Mouse (Mus musculus): Measurements from ENCODE around the gene Gm9376. TPM values are rescaled to one million over a fixed set of nuclear protein-coding genes. Genes with fewer than 3 reads are reported as not detected.

Gm9376 gene
- polyA plus RNA-seq, 1 experiment from 2014 or later, result not detected

DNA sequence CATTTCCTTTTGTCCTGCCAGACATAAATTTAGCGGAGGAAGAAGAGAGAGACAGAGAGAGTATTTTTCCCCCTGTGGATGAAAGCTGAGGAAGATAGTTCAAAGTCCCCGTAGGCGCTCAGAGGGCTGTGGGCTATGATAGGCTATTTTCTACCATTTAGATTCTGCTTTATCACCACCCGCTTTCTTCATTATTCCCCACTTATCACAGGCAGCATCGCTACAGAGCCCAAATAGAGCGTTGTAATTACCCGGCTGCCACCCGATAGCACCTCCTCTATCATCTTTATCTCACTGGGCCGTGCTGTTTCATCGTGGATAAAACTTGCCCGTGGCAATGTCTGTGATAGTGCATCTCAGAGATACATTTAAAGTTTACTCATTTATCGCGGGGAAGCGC lies 35.8 kb downstream of the Gm9376 start:
- Histone ChIP-seq H3K4me1 (replicated peaks) (no peaks in the 10 kb centered on the region; the same call in 1 of the 2 replicates), H3K4me3 (no peak overlapping the region), H3K9me3 (no peaks in the 10 kb centered on the region), H3K27ac (no peak overlapping the region), H3K27me3 (ENCODE audit: insufficient read depth, poor library complexity, severe bottlenecking) (peaks cover 5% of the 10 kb centered on the region; the same call in 1 of the 2 replicates), H3K36me3 (no peaks in the 10 kb centered on the region)
- no peak for DNase-seq (ENCODE audit: low spot score)
- WGBS, result 90% methylated on average over 14 of the region's 14 CpGs

DNA sequence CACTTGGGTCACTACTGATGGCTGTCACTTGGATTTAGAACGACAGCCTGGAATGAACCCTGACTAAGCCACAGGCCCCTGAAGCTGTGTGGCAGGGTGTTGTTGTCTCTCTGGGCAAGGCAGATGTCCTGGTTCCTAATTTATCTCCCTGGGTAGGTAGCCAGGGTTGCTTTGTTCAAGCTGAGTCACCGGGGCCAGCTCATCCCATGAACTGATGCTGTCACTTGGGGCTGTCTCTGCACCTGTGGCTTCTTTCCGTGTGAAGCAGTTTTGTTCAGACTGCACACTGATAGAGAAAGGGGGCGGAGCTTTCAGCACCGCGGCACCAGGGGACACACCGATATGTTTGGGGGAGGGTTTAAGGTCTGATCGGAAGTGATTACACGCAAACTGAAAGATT lies 37.8 kb downstream of the Gm9376 start:
- Histone ChIP-seq H3K27ac (no peak overlapping the region), H3K27me3 (ENCODE audit: insufficient read depth, poor library complexity, severe bottlenecking) (peaks cover 5% of the 10 kb centered on the region; the same call in 1 of the 2 replicates), H3K9me3 (no peaks in the 10 kb centered on the region), H3K4me1 (replicated peaks) (no peaks in the 10 kb centered on the region; the same call in 1 of the 2 replicates), H3K4me3 (no peak overlapping the region), H3K36me3 (no peaks in the 10 kb centered on the region)
- WGBS, result 86% methylated on average over 9 of the region's 9 CpGs
- no peak for DNase-seq (ENCODE audit: low spot score)

DNA sequence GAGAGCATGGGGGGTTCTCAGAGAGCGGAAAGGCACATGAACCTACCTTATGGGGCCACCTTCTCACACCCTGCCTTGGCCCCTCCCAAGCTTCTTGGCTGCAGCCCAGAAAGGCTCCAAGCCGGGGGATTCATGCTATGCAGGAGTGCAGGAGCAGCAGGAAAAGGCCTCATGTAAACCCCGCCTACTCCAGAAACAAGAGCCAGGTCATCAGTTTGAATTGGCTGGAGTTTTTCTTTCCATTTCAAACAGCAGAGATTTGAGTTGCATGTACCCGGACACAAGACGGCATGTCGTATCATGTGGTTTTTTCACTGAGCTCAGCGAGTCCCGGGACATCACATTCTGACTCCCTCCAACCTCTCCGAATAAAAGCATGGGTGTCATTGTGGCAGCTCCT lies 39.2 kb downstream of the Gm9376 start:
- Histone ChIP-seq H3K27me3 (ENCODE audit: insufficient read depth, poor library complexity, severe bottlenecking) (peaks cover 2% of the 10 kb centered on the region; the same call in 1 of the 2 replicates), H3K4me3 (no peak overlapping the region), H3K4me1 (replicated peaks) (no peaks in the 10 kb centered on the region; the same call in 1 of the 2 replicates), H3K27ac (no peak overlapping the region), H3K9me3 (no peaks in the 10 kb centered on the region), H3K36me3 (no peaks in the 10 kb centered on the region)
- 82% methylated on average over 9 of the region's 9 CpGs for WGBS
- DNase-seq (ENCODE audit: low spot score), result no peak

DNA sequence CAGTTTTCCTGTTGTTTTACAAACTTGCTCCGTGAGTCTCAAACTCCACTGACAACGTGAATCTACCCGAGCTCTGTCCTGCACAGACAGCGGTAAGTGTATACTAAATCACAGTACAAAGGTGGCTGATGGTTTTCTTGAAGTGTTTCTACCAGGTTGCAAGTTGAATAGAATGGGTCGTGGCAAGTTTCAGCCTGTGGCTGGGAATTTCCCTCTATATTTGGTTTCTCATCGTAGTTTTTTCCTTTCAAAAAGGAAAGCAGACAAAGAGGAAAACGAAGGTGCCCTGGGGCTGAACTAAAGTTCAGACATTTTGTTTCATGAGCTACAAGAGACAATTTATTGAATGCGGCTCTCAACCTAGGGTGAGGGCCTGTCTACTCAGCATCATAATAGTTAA lies 40.3 kb downstream of the Gm9376 start:
- 85% methylated on average over 8 of the region's 8 CpGs for WGBS
- Histone ChIP-seq H3K9me3 (no peaks in the 10 kb centered on the region), H3K4me1 (replicated peaks) (no peaks in the 10 kb centered on the region; the same call in 1 of the 2 replicates), H3K27ac (no peak overlapping the region), H3K27me3 (ENCODE audit: insufficient read depth, poor library complexity, severe bottlenecking) (no peaks in the 10 kb centered on the region), H3K36me3 (no peaks in the 10 kb centered on the region), H3K4me3 (no peak overlapping the region)
- no peak for DNase-seq (ENCODE audit: low spot score)

DNA sequence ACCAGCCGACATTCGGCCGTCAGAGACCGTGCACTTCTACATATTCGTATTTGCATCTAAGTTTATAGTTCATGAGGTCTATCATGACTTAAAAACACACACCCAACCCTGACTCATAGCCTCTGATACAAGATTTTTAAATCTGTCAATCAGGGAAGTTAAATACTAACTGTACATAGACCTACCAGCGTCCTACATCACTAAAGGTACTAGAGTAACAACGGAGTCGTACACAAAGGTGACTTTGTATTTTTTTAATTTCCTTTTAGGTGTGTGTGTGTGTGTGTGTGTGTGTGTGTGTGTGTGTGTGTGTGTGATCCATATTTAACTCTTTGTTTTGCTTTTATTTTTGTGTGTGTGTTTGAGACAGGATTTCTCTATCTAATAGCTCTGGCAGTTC lies 44.9 kb downstream of the Gm9376 start:
- 91% methylated on average over 8 of the region's 8 CpGs for WGBS
- no peaks in the 10 kb centered on the region for H3K4me1 ChIP-seq (replicated peaks)
- H3K4me3 ChIP-seq, result no peak overlapping the region
- no peak overlapping the region for H3K27ac ChIP-seq
- H3K36me3 ChIP-seq, result no peaks in the 10 kb centered on the region
- H3K27me3 ChIP-seq (ENCODE audit: insufficient read depth, poor library complexity, severe bottlenecking), result no peaks in the 10 kb centered on the region
- H3K9me3 ChIP-seq, result no peaks in the 10 kb centered on the region
- no peak for DNase-seq (ENCODE audit: low spot score)

DNA sequence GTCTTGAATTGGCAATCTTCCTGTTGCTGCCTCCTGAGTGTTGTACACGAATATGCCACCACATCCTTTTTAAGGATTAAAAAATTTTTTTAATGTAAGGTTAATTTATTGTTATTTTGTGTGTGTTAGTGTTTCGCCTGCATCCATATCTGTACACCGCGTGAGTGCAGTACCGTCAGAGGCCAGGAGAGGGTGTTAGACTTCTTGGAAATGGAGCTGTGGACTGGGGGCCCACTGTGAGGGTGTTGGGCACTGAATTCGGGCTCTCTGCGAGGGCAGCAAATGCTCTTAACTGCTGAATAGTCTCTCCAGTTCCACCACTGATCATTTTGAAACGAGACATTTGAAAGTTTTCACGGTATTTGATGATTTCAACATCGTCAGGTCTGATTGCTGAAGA lies 45.9 kb downstream of the Gm9376 start:
- Histone ChIP-seq H3K27me3 (ENCODE audit: insufficient read depth, poor library complexity, severe bottlenecking) (peaks cover 4% of the 10 kb centered on the region), H3K4me1 (replicated peaks) (no peaks in the 10 kb centered on the region), H3K9me3 (no peaks in the 10 kb centered on the region), H3K27ac (no peak overlapping the region), H3K36me3 (no peaks in the 10 kb centered on the region), H3K4me3 (no peak overlapping the region)
- 94% methylated on average over 10 of the region's 10 CpGs for WGBS
- no peak for DNase-seq (ENCODE audit: low spot score)

DNA sequence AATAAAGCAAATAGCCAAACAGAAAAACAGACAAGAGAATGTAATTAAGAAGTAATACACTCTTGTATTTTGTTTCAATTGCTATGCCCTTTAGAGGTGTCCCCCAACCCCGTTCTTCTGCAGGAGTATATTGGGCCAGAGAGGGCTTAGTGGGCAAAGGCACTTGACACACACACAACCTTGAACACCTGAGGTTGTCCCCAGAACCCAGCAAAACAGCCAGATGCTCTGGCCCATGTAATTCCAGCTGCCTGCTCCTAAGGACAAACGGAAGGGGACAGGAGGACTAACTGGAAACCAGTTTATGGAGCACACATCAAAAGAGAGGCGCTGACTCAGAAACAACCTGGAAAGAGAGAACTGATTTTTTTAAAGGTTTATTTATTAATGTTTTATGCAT lies 47.2 kb downstream of the Gm9376 start:
- Histone ChIP-seq H3K27ac (no peak overlapping the region), H3K27me3 (ENCODE audit: insufficient read depth, poor library complexity, severe bottlenecking) (peaks cover 16% of the 10 kb centered on the region), H3K4me1 (replicated peaks) (no peaks in the 10 kb centered on the region), H3K4me3 (no peak overlapping the region), H3K9me3 (no peaks in the 10 kb centered on the region), H3K36me3 (no peaks in the 10 kb centered on the region)
- WGBS, result 87% methylated on average over 3 of the region's 3 CpGs
- DNase-seq (ENCODE audit: low spot score), result no peak

DNA sequence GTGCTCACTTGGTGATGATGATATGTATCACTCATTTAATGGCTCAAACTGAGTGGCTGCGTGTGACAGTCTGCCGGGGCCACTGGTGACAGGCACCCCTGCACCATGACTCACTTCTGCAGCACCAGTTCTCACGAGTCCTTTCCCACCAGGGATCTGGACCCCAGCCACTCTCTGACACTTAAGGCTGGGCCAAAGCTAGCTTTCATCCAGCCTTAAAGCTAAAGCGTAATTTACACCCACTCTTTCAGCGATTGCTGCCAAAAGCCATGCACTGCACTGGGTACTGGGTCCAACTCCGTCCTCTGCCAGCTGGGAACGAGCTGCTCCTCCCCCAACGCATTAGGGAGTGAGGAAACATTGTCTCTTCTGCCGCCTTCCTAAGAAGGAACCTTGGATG lies 50.5 kb downstream of the Gm9376 start:
- peaks cover 6% of the 10 kb centered on the region for H3K4me1 ChIP-seq (replicated peaks)
- no peak overlapping the region for H3K4me3 ChIP-seq
- 77% methylated on average over 9 of the region's 9 CpGs for WGBS
- DNase-seq (ENCODE audit: low spot score), result no peak
- no peaks in the 10 kb centered on the region for H3K36me3 ChIP-seq
- H3K27ac ChIP-seq, result no peak overlapping the region
- H3K27me3 ChIP-seq (ENCODE audit: insufficient read depth, poor library complexity, severe bottlenecking), result peaks cover 44% of the 10 kb centered on the region
- H3K9me3 ChIP-seq, result no peaks in the 10 kb centered on the region

Other genes starting within 250 kb of the Gm9376 start
- gene Dct, start 214.7 kb upstream of the Gm9376 start, polyA plus RNA-seq (2016; fragmentation: Nextera tagmentation; extraction: Ambion mirVana), result 3.2 and 3.5 TPM in 2 replicates
- gene Tgds, start 134.2 kb upstream of the Gm9376 start, polyA plus RNA-seq (2016; fragmentation: Nextera tagmentation; extraction: Ambion mirVana), result 29.4 and 32.3 TPM in 2 replicates
- 37.2 and 39.8 TPM in 2 replicates for gene Gpr180, start 129.8 kb upstream of the Gm9376 start, polyA plus RNA-seq (2016; fragmentation: Nextera tagmentation; extraction: Ambion mirVana)
- gene Sox21, start 29.9 kb upstream of the Gm9376 start, polyA plus RNA-seq (2016; fragmentation: Nextera tagmentation; extraction: Ambion mirVana), result 7.6 and 9.3 TPM in 2 replicates

All from hindbrain, embryonic 10.5 days (tissue).